Mouse (Mus musculus) C2C12 (cell line): ENCODE data around the gene Fosl2. TPM values are rescaled to one million over a fixed set of nuclear protein-coding genes. Genes with fewer than 3 reads are reported as not detected.

Source experiments
- H3K27me3 ChIP-seq: one replicate; pipeline ENCODE4 v1.6.1; 2011; ENCODE audit not compliant: control insufficient read depth, insufficient read depth, insufficient read length
- H3K36me3 ChIP-seq: one replicate; pipeline ENCODE4 v1.6.1; 2011; ENCODE audit not compliant: control insufficient read depth, insufficient read depth
- H3K4me3 ChIP-seq: one replicate; pipeline ENCODE4 v1.5.1; 2011; ENCODE audit warnings: mild to moderate bottlenecking, control low read depth; ENCODE audit not compliant: poor library complexity, insufficient read depth, severe bottlenecking
- H3K79me2 ChIP-seq: one replicate; pipeline ENCODE4 v1.6.1; 2011; ENCODE audit not compliant: control insufficient read depth, insufficient read depth
- H3K79me3 ChIP-seq: one replicate; pipeline ENCODE4 v1.6.1; 2011; ENCODE audit warnings: low read depth, control low read depth
- H3ac ChIP-seq: one replicate; pipeline ENCODE3; 2011; ENCODE audit warnings: low read depth; ENCODE audit not compliant: control insufficient read depth, insufficient read length
- CEBPB ChIP-seq: IDR thresholded peaks from one replicate; pipeline ENCODE4 v1.6.1; 2011; ENCODE audit warnings: low read depth, mild to moderate bottlenecking, control low read depth, moderate library complexity
- CTCF ChIP-seq: IDR thresholded peaks from one replicate; pipeline ENCODE4 v1.5.1; 2011; ENCODE audit not compliant: control insufficient read depth, insufficient read depth, insufficient read length
- FOSL1 ChIP-seq: IDR thresholded peaks from one replicate; pipeline ENCODE4 v1.8.0; 2011; ENCODE audit warnings: mild to moderate bottlenecking, low read length; ENCODE audit not compliant: poor library complexity, insufficient read depth, severe bottlenecking
- MAX ChIP-seq: IDR thresholded peaks from one replicate; pipeline ENCODE4 v1.6.1; 2011; ENCODE audit warnings: mild to moderate bottlenecking, control low read depth
- MYOD1 ChIP-seq: IDR thresholded peaks from one replicate; pipeline ENCODE4 v1.6.1; 2011; ENCODE audit warnings: low read depth; ENCODE audit not compliant: control insufficient read depth, insufficient read length
- MYOG ChIP-seq: IDR thresholded peaks from one replicate; pipeline ENCODE4 v1.6.1; 2011; ENCODE audit not compliant: control insufficient read depth, insufficient read length; ENCODE audit errors: extremely low read depth
- USF1 ChIP-seq: IDR thresholded peaks from one replicate; pipeline ENCODE4 v1.6.1; 2011; ENCODE audit warnings: low read depth, mild to moderate bottlenecking, control low read depth, moderate library complexity
- polyA plus RNA-seq: library from polyadenylated mRNA; unstranded; fragments of >200 nt; fragmentation: generic; extraction: Trizol; gene quantifications from one replicate; pipeline ENCODE4 v1.2.1, GENCODE M21; 2012; ENCODE audit warnings: missing spikeins

Gene Fosl2
- polyA plus RNA-seq, 1 experiment = 15.3 TPM

- Histone ChIP-seq H3K27me3 (no peaks in the 10 kb centered on the region), H3K36me3 (peaks cover 6% of the 10 kb centered on the region), H3K79me2 (peaks cover 32% of the 10 kb centered on the region), H3K79me3 (peaks cover 29% of the 10 kb centered on the region), H3ac (peak overlapping the region; percentile 70), H3K4me3 (peak overlapping the region; percentile 38)
- TF ChIP-seq MYOG (no peak), CTCF (no peak), MYOD1 (no peak), USF1 (no peak), MAX (no peak), CEBPB (no peak), FOSL1 (no peak)
Observed at GRCm38 (mm10) chr5:32134051-32134732, 1.4 kb upstream of the Fosl2 start.

DNA sequence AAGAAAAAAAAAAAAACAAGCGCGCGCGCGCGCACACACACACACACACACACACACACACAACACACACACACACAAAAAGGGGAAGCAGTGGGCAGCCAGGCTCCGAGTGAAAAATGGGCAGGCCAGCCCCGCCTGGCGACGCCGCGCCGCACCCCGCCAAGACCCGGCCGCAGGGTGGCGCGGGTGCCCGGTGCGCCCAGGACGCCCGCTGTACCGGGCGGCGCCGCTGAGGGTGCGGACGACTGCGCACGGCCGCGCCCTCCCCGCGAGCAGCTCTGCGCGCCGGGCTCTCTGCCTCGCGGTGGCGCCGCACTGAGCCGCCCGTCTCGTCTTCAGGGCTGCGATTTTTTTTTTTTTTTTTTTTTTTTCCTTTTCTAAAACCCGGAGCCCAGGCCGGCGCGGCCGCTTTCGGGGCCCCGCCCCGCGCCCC lies 682 bp upstream of the Fosl2 start:
- H3ac ChIP-seq = peak overlapping the region; percentile 83
- peaks cover 39% of the 10 kb centered on the region for H3K79me2 ChIP-seq
- H3K36me3 ChIP-seq = peaks cover 8% of the 10 kb centered on the region
- TF ChIP-seq MAX (peak; percentile 6), CTCF (peak; percentile 79), CEBPB (no peak)
- peak overlapping the region; percentile 38 for H3K4me3 ChIP-seq
- H3K27me3 ChIP-seq = no peaks in the 10 kb centered on the region
- H3K79me3 ChIP-seq = peaks cover 36% of the 10 kb centered on the region

GRCm38 (mm10) chr5:32136301-32136863 lies 781 bp downstream of the Fosl2 start:
- TF ChIP-seq MYOD1 (no peak), CEBPB (no peak), MYOG (no peak), CTCF (no peak), FOSL1 (no peak), USF1 (no peak), MAX (no peak)
- peaks cover 51% of the 10 kb centered on the region for H3K79me3 ChIP-seq
- peak overlapping the region; percentile 89 for H3ac ChIP-seq
- H3K79me2 ChIP-seq = peaks cover 53% of the 10 kb centered on the region
- peaks cover 23% of the 10 kb centered on the region for H3K36me3 ChIP-seq
- peak overlapping the region; percentile 79 for H3K4me3 ChIP-seq
- H3K27me3 ChIP-seq = no peaks in the 10 kb centered on the region

DNA sequence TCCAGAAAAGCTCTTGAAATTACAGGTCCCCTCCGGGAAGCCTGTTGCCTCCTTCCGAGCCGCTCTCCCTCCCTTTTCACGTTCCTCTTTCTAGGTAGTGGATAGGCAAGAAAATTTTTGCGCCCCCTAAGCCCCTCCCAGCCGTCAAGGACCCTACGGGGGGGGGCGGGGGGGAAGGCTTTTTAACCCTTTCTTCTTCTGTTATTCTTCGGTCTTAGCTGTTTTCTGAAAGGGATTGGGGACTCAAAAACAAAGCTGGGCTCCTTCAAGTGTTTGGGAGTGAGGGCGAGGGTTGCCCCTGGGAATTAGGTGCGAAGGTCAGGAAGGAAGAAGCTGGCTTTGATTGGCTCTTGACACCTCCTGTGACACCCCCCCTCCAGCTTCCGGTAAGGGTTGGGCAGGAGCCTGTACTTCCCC lies 1.5 kb downstream of the Fosl2 start:
- TF ChIP-seq FOSL1 (no peak), CTCF (no peak), CEBPB (no peak), USF1 (no peak)
- peaks cover 61% of the 10 kb centered on the region for H3K79me2 ChIP-seq
- H3K36me3 ChIP-seq = peaks cover 28% of the 10 kb centered on the region
- H3K4me3 ChIP-seq = peak overlapping the region; percentile 79
- peak overlapping the region; percentile 65 for H3ac ChIP-seq
- H3K27me3 ChIP-seq = no peaks in the 10 kb centered on the region
- peaks cover 58% of the 10 kb centered on the region for H3K79me3 ChIP-seq

DNA sequence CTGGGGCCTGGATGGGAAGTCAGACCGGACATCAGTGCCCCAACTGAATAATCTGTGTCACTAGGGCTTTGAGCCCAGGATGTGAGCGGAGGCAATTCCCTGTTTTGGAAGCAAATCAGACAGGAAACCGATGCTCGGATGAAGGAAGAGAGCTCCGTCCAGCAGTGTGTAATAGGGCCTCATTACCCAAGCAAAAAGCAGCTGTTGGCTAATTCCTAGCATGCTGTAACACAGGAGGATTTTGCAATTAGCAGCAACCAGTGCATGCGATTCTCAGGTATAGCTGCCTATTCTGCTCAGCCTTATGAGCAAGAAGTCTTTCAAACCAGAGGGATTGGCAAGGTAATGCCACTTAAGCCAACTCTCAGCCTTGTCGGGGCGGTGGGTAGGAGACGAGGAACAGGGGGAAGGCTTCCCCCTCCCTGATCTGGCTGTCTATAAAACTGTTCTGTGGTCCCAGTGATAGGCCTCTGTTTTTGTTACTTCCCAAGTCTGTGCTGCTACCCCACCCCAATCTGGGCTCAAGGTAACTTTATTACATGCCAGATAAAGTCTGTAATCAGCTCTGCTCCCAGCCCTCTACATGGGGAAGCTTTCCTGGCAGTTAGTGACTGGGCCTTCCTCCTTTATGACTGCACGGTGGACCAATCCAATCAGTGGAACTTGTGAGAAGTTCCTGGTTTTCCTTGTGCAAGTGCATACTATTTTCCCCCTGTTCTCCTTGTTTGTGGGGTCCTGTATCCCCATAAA lies 3.0 kb downstream of the Fosl2 start:
- Histone ChIP-seq H3ac (peak overlapping the region; percentile 60), H3K4me3 (peak overlapping the region; percentile 79), H3K79me2 (peaks cover 76% of the 10 kb centered on the region), H3K36me3 (peaks cover 42% of the 10 kb centered on the region), H3K27me3 (no peaks in the 10 kb centered on the region), H3K79me3 (peaks cover 74% of the 10 kb centered on the region)
- TF ChIP-seq MAX = no peak

DNA sequence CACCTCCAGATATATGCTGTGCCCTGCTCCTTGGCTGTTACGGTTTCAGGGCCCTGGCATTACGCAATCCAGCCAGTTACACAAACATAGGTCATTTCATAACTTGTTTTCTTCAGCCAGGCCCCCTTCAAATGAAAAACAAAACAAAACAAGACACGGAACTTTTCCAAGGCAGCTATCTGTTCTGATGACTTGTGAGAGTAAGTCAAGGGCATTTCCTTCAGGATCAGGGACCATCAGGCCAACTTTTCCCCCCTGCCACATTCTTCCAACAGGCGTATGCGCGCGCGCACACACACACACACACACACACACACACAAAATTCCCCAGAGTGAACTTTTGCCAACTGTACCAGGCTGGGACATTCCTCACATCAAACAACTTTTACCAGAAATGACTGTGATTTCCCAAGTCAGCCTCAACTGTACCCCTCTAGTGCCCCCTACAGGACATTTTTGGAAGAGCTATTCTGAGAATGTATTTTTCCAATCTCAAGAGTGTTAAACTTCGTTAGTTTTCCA lies 4.0 kb downstream of the Fosl2 start:
- TF ChIP-seq USF1 (no peak), CEBPB (peak; percentile 97), MAX (no peak), FOSL1 (no peak), MYOG (no peak)
- Histone ChIP-seq H3K27me3 (no peaks in the 10 kb centered on the region), H3ac (no peak overlapping the region), H3K79me2 (peaks cover 85% of the 10 kb centered on the region), H3K4me3 (no peak overlapping the region), H3K79me3 (peaks cover 83% of the 10 kb centered on the region), H3K36me3 (peaks cover 51% of the 10 kb centered on the region)
